Mouse (Mus musculus) c-Kit-positive CD71-positive TER-119-positive erythroid progenitor cells, embryonic 14.5 days (primary cell): Measurements from ENCODE around the gene Tdrkh.

Experiments used
- DNase-seq: peaks from one replicate; pipeline ENCODE4 v3.0.0-alpha.2; 2013; ENCODE audit warnings: low spot score

Gene Tdrkh

GRCm38 (mm10) chr3:94413031-94413679 is at the start of gene Tdrkh:
TSS of gene Tdrkh (plus strand) at chr3:94413273.
- DNase-seq: peak; percentile 84

- DNase-seq: no peak
Observed at GRCm38 (mm10) chr3:94363291-94364153, 49.6 kb upstream of the Tdrkh start.

DNA sequence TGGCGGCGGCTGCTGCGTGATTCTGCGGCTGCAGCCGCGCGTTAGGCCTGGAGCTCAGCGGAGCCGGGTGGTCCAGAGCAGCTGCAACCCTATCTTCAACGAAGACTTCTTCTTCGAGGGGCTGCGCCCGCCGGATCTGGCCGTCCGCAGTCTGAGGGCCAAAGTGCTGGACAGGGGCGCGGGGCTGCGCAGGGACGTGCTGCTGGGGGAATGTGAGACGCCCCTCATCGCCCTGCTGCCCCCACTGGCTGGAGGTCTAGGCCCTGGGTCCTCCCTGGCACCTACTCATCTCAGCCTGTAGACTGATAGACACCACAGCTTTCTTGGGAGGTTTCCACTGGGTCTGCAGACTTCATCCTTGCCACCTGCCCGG is 48.9 kb upstream of the Tdrkh start:
- DNase-seq: no peak

- peak; percentile 59 for DNase-seq
Observed at GRCm38 (mm10) chr3:94366761-94367160, 46.3 kb upstream of the Tdrkh start.

DNA sequence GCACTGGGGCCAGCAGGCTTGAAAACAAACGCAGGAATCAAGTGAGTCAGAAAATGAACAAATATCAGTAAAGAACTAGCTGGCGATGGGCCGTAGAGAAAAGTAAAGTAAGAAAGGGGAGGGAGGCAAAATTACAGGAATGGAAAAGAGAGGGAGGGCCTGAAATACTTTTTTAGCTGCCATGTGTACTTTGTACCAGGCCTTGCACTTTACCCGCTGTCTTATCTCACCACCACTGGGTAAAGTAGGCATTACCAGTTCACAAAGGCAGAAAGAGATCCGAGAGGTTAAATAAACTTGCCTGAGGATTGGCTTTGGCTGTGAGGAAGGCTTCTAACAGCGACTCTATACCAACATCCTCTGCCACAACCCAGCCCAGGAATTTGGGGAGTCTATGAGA is 45.6 kb upstream of the Tdrkh start:
- no peak for DNase-seq

DNA sequence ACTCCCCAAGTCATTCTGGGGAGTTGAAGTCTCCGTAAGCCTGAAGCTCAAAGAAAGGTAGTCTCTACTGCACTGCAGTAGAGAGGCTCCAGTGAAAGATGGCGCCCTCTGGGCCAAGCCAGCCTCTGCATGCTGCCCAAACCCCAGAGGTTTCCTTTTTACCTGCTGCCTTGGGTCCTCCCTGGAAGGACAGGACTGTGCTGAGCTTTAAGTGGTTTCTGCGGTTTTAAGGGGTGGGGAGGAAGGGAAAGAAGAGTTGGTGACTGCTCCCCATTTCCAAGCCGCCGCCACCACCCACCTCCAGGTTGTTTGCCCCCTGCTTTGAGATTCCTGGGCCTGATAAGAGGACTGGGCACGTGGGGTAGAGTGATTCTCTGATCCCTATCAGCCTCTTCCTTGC is 44.4 kb upstream of the Tdrkh start:
- DNase-seq: no peak

DNA sequence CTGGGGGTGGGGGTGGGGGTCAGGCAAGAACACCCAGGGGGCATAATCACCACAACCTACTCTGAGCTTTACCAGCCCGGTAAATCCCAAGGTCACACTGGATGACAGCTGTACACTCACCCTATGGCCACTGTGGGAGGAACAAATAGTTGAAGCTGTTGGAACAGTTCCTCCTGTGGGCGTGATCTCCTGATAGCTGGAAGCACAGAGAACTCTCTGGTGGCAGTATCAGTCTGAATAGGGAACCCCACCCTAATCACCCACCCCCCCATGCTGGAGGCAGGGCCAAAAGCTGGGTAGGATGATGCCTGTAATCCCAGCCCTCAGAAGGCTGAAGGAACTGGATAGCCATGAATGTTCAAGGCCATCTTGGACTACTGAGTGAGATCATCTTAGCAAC is 43.4 kb upstream of the Tdrkh start:
- DNase-seq: no peak

GRCm38 (mm10) chr3:94371637-94372036 is 41.4 kb upstream of the Tdrkh start:
- DNase-seq: no peak

DNA sequence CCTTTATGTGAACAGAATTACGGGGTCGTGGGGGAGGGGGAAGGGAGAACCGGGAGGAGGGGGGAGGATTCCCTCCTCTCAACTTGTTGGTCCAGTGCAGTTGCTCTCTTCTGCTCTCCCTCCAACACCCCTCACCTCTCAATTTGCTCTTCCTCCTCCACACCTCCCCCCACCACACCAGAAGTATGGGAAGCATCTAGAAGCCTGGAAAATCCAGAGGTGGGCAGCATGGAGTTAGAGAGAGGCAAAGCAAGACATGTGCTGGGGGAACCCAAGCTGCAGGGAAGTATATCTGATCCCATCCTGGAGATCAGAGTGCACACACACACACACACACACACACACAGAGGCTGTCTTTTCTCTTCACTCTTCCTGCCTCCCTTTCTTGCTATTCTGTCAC is 41.0 kb upstream of the Tdrkh start:
- no peak for DNase-seq

DNA sequence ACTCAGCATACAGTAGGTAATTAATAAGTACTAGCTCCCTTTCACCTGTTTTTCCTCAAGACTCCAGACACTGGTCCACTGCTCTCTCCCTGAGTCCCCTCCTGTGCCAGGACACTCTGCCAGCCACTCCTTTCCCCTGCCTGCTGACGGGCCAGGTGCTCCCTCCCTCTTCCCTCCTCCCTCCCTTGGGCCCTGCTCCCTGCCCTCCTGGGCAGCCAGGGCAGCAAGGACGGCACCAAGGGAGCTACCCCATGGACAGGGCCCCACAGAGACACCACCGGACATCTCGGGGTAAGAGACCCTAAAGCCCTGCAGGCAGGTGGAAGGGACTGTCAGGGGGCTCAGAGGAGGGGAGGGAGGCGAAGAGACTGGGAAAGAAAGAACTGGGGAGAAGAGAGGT is 40.4 kb upstream of the Tdrkh start, which contains the start of gene Rorc:
Rorc (plus strand) TSS at position 154 of the 400 bp plus-strand sequence.
- no peak for DNase-seq

DNA sequence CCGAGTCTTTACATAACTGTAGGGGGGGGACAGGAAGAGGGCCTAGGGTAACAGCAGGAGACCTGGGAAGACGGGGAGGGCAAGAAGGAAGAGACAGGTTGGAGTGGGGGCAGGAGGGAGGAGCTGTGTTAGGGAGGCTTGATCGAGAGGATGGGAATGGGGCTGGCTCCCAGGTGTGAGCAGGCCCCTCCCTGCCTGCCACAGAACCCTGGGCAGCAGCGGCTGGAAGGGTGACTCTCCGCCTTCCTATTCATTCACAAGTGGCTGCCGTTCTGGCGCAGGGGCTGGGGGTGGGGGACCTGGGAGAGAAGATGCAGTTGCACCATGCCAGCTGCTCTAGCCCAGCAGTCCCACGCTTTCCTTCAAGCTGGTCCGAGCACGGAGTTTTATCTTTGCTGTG is 40.0 kb upstream of the Tdrkh start:
- no peak for DNase-seq

- no peak for DNase-seq
Observed at GRCm38 (mm10) chr3:94373597-94374011, 39.5 kb upstream of the Tdrkh start.

GRCm38 (mm10) chr3:94374636-94375035 is 38.4 kb upstream of the Tdrkh start:
- DNase-seq: no peak

- DNase-seq: no peak
Observed at GRCm38 (mm10) chr3:94375146-94375545, 37.9 kb upstream of the Tdrkh start.

DNA sequence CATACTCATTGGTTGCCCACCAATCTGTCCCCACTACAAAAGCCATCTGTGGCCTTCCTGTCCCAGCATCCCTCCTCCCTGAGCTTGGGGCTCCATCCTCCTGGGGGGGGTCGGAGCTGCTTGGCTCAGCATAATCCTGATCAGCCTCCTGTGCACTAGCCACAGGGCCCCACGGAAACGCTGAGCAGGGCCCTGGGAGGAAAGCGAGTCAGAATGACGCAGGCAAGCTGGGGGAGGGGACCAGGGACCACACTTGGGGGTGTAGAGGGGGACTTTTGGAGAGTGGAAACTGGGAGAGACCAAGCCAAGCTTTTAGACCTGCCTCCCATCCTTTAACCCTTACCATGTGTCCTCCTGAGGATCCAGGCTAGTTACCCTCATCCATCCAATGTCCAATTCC is 37.2 kb upstream of the Tdrkh start:
- no peak for DNase-seq

- DNase-seq: no peak
Observed at GRCm38 (mm10) chr3:94377028-94377923, 35.8 kb upstream of the Tdrkh start.

- DNase-seq: no peak
Observed at GRCm38 (mm10) chr3:94379831-94380510, 33.1 kb upstream of the Tdrkh start.

- no peak for DNase-seq
Observed at GRCm38 (mm10) chr3:94382308-94382707, 30.8 kb upstream of the Tdrkh start.

DNA sequence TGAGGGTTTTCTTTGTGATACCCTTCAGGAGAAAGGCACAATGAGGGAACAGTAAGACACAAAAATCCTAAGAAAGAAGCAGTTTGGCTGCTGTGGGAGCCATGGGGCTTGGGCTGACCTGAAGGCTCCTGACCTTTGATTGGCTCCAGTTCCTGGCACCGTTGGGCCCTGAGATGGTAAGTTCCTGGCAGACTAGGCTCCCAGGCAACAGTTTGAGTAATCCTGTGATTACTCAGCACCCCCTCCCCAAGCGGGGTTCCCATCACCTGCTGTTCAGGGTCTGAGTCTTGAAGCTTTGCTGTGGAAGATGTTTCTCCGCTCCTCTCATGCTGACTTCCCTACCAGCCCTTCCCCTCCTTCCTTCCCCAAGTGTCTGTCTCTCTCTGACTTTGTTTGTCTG is 29.6 kb upstream of the Tdrkh start:
- no peak for DNase-seq

DNA sequence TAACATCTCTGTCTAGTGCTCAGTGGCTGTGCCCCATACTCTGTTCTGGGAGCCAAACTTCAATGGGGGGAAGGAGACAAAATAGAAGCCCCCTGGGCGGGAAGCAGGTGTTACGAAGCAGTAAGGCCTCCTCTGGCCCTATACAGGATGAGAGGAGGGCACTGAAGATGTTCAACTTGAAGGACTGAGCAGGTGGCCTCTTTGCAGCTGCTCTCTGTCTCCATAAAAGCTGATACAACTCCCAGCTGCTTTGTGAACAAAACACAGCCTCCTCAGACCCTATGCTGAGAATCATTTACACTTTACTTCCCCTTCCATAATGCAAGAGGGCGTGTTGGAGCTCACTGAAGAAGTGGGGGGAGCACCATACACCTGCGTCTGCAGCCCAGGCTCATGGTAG is 26.4 kb upstream of the Tdrkh start:
- no peak for DNase-seq

DNA sequence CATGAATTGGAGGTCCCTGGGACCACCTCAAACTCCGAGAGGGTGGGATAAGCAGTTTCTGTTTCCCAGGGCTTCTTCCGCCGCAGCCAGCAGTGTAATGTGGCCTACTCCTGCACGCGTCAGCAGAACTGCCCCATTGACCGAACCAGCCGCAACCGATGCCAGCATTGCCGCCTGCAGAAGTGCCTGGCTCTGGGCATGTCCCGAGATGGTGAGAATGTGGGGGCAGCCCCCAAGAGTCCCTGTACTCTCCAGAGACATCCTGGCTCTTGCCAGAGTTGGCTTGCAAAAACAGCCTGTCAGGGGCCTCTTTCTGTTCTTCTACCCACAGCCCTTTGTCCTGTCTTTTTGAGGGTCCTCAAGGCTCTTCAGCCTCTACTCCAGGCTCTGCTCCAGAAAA is 25.7 kb upstream of the Tdrkh start:
- DNase-seq: no peak

DNA sequence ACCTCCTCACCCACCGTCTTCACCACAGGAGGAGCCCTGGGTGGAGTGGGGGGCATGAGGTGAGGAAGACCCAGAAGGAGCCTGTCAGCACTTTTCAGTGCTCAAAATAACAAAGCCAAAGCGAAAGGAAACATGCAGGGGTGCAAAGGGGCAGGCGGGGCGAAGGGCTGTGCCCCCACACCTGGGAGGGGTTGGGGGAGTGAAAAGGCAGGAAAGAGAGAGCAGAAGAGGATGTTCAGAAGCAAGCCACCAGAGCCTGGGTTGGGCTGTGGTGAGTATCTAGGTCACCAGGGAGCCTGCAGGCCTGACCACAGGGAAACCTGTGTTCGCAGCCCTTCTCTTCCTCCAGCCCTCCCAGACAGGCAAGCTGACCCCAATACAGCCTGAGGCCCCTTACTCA is 25.0 kb upstream of the Tdrkh start:
- DNase-seq: no peak
